Mouse (Mus musculus) heart, postnatal 25 days (tissue): ENCODE measurements around the gene Sema6c. TPM values are rescaled to one million over a fixed set of nuclear protein-coding genes. Genes with fewer than 3 reads are reported as not detected.
A peak's percentile ranks its signal among the peaks of the same experiment; 100 is the strongest.
"Not testable (repeated sequence)": the region's sequence is repeated elsewhere in the genome, so short reads cannot be mapped to it uniquely, and the experiment has no call there.

Experiments
- DNase-seq: peaks from one replicate; pipeline ENCODE4 v3.0.0; 2022; ENCODE audit warnings: low spot score
- intact Hi-C: fragments of 180-260 bp; cut with DNase I; formaldehyde crosslinking; loops from one replicate; pipeline ENCODE4 v1.15.1; 2025
- total RNA-seq, 2 experiments: library from RNA; stranded (reverse); gene quantifications; 2 replicates each; pipeline ENCODE4 v1.2.3; 2021

Gene Sema6c
- total RNA-seq, 2 experiments from 2014 or later: 7.3 to 9.4 TPM

DNA sequence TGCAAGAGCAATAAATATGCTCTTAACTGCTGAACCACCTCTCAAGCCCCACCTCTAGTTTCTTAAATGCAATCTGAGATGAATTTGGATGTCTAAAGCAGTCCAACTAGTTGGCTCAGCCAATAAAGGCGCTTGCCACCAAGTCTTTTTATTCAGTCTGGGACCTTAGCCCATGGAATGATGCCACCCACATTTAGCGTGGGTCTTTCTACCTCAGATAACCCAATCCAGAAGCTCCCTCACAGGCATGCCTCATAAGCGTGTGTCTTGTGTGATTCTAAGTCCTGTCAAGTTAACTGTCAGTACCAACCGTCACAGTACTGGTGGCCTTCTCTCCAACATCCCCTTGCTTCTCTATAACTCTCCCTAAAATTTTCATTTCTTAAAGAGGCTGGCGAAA, 18.7 kb downstream of the Sema6c start:
- intact Hi-C loops: no loop called here
- no peak for DNase-seq

DNA sequence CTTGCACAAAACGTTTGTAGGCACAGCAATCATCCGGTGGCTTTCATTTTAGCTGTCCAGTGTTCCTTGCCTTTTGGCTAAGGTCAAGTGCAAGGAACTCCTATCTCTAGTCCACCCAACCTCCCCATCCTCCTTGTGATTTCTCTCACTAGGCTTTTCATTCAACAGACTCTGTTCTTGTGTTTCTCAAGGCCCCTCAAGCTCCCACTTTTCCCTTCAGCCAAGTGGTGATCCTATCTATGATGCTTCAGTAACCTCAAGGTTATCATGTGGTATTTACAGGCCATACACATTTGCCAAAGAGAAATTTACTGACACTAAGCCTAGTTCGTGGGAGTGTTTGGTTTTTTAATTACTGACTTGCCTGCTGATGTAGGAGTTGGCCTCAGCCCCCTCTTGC, 19.6 kb downstream of the Sema6c start:
- intact Hi-C loops: no loop called here
- DNase-seq: no peak

DNA sequence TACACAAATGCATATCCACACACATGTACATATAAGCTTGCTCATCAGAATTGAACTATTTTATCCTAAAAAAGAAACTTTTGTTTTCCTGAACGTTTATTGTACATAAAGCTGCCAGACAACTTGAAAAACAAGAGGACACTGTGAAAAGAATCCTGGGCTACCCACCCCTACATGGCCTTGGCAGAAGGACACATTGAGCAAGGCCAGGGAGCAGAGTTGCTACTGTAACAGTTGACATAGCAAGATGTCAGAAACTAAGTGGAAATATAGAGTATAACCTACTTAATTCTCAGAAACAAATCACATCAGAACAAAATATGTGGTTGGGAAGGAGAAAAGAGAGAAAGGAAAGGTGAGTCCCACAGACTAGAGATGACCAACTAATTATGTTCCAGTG, 21.6 kb downstream of the Sema6c start:
- intact Hi-C loops: no loop called here
- no peak for DNase-seq

DNA sequence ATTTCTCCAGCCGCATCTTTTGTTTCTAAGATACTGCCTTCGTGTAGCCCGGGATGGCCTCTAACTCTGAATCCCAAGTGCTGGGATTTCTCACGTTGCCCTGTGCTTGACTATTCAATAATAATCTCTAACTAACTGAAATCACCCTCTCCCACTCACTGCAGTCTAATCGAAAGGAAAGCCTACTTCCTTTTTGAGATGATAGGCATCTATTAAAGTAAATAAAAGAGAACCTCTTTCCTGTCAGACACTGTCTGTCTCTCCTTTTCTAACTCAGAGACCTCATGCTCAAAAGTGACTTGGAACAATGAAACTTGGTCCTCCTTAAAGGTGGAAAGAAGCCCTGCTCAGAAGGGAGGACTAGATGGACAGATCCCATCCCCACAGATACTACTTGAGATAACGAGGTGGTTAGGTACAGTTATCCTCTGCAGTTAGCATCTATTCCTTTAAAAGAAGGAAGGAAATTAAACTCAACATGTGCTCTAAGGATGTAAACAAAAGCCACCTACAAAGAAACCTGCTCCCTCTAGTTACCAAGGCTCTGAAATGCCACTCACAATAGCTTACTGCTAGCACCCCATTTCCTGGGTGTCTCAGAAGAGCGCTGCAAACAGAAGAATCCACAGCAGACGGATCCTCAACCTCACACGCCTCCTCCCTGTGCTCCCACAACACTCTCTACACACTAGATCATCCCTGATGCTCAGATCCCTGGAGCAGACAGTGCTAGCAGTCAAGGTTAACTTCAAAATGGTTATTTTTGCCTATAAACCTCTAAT, 24.7 kb downstream of the Sema6c start:
- DNase-seq: no peak
- intact Hi-C loops: no loop called here

DNA sequence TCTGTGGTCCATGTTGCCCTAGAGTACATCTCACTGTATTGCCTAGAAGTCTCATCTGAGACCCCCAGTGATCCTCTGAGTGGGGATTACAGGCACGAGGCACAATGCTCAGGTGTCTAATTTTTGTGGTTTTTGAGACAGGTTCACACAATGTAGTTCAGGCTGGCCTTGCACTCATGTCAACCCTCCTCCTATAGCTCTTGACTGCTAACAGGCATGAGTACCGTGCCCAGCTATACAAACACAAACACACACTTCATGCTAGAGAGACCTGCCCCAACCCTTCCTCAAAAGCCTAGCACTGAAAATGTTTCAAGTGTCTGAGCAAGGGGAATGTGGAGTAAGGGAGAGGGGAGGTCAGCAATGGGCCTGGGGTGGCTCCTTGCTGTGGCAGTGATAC, 25.8 kb downstream of the Sema6c start:
- intact Hi-C loops: no loop called here
- no peak for DNase-seq

DNA sequence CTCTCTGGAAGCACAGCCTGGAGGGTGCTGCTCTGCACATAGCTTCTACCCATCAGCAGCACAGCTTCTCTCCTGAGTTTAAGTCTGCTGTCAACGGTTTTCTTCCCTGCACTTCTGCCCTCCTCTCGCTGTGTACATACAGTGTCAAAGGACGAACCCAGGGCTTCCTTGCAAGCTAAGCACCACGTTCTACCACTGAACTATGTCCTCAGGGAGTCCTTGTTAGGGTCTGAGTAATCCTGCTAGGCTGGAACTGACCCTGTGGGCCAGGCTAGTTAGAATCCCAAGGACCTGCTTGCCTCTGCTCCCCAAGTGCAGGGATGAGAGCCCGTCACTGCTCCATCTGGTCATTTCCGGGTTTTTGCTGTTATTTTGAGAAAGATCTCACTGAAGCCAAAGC, 26.6 kb downstream of the Sema6c start:
- intact Hi-C loops: no loop called here
- no peak for DNase-seq

DNA sequence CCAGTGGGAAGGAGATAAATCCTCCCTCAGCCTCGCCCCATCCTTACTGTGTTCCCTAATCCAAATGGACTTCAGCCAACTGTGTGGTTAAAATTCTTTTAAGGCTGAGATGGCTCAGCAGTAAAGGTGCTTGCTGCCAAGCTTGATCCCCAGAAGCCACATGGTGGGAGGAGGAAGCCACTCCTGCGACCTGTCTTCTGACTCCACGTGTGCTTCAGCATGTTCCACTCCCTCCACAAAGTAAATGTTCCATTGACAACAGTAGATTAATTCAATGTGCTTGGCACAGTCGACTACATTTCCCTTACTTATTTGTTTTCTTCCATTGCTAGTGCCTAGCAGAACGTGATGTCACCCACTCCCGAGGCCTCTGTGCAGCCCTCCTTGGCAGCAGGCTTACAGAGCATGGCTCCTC, 34.5 kb downstream of the Sema6c start:
- intact Hi-C loops: no loop called here
- DNase-seq: no peak

DNA sequence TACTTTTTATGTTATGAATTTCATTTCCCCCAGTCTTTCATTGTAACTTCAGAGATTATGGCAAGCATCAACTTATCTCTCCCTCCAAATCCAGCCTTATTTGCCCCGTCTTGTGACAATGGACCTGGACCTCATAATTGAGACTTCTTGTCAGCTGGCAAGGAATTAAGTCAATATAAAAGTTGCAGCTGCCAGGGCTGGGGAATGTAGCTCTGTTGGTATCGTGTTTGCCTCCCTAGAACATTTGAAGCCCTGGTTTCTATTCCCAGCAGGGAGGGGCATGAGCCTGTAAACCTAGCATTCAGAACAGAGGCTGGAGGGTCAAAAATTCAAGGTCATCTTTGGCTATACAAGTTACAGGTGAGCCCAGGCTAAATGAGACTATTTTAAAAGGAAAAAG, 35.5 kb downstream of the Sema6c start:
- intact Hi-C loops: no loop called here
- DNase-seq: no peak

DNA sequence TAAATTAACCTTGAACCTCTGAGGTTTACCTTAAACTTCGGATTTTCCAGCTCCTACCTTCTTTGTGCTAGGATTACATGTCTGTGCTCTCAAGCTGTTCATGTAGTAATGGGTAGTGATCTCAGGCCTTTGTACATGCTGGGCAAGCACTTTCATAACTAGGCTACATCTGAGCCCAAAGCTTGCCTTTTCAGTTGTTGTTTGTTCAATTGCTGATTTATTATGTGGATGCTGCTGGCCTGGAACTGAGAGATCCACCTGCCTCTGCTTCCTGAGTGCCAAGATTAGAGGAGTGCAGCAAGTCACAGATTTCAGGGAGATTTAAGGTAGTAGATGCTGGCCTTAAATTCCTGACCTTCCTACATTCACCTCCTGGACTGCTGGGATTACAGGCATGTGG, 38.8 kb downstream of the Sema6c start:
- no peak for DNase-seq
- intact Hi-C loops: no loop called here

DNA sequence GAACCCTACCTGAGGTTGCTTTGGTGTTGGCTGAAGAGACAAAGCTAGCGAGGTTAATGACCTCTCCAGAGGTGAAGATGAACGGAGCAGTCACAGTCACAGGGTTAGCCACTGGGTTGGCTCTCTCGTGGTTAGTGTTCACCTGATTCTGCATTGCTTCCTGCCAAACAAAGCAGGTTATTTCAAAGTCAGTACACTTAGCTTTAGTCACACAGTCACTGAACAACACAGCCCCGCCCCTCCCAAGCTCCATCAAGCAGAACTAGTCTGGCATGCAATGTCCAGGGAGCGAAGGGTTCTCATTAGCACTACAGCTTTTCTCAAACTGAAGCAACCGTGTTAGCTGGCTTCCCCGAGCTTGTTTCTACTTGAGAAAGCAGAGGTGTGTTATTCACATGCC, 39.9 kb downstream of the Sema6c start:
- intact Hi-C loops: no loop called here
- no peak for DNase-seq

DNA sequence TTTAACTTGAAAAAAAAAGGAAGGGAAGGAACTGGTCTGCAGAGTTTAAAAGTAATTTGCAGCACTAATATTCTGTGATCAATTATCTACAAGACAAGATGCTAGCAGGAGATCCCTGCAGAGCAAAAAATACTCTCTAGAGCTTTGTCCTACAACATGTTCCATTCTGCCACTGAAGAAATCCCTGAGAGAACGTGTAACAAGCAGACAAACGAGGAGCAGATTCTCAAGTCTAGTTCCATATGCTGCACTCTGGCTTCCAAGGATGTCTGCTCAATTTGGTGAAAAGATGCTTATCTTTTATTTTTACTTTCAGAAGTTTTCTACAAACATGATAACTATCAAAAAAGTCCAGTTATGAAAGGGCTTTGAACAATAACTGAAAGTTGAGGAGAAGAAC, 40.3 kb downstream of the Sema6c start:
- intact Hi-C loops: no loop called here
- DNase-seq: no peak

DNA sequence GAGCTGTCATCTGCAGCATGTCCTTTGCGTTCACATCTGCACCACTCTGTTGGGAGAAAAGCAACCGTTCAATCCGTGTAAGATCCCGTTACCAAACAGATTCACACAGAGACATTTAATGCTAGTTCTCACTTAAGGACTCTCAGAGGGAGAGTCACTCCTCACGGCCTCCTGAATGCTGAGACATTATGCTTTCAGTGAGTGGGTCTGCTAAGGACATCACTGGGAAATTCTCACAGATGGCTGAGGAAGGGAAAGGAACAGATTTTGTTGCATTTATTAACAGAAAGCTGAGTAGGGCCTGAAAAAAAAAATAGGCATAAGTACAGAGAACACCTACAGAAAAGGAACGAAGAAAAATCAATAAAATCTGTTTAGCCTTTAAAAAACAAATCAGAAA, 43.6 kb downstream of the Sema6c start:
- DNase-seq: no peak
- intact Hi-C loops: no loop called here

DNA sequence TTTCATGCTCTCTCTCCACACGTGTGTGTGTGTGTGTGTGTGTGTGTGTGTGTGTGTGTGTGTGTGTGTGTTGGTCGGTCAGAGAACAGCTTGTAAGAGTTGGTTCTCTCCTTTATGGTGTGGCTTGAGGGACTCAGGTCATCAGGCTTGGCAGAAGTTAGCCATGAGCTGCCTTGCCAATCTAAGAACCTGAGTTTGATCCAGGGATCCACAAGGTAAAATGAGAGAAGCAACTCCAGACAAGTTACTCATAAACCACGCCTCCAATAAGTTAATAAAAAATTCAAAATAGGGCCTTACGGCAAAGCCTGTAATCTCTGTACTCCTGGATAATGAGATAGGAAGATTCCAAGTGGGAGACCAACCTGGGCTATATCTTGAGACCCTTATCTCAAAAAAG, 48.0 kb downstream of the Sema6c start:
- DNase-seq: no peak
- intact Hi-C loops: no loop called here

DNA sequence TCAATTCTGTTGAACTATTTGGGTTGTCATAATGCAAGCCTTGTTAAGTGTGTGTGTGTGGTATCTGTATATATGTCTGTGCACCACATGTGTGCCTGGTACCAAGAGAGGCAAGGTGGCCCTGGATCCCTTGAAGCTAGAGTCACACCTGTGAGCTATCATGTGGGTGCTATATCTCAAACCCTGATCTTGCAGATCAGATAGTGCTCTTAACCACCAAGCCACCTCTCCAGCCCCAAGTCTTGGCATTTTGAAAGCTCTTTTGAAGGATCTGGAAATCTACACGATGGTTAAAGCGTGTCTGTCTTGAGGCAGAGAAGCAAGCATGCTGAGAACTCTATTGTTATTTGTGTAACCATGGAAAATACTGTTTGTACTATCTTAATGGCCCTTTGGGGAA, 50.3 kb downstream of the Sema6c start:
- intact Hi-C loops: no loop called here
- no peak for DNase-seq

DNA sequence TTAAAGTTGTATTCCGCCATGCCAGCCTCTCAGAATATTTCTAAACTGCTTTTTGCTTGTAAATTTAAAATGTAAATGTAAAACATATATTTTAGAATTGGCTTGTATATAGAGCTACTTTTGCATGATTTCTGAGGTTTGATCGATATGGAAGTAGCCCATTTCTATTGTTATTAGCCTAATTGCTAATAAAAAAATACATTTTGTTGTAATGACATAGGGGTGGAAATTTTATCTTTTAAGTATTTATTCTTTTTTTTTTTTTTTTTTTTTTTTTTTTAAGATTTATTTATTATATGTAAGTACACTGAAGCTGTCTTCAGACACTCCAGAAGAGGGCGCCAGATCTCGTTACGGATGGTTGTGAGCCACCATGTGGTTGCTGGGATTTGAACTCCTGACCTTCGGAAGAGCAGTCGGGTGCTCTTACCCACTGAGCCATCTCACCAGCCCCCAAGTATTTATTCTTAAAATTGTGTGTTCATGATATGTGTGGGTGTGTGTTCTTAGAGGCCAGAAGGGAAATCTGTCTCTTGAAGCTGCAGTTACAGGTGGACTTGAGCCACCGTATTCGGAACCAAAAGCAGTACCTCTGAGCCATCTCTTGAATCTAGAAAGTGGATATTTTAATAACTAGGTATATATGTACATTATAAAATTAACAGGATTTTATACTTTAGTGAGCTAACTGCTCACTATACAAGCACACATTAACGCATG, 52.8 kb downstream of the Sema6c start:
- intact Hi-C loops, DNase-seq: not testable (repeated sequence)

DNA sequence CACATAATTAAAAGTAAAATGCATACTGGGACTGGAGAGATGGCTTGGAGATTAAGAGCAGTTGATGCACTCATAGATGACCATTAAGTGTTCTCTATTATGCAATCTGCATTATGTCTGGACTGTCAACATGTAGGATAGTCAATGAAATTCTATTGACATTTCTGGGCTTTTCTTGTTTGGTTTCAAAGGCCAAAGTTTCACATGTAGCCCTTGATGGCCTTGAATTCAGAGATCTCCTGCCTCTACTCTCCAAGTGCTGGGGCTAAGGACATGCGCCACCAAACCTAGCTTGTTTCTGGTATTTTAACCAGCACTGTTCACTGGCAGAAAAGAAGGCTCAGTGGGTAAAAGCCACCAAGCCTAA, 53.3 kb downstream of the Sema6c start:
- DNase-seq: no peak
- intact Hi-C loops: no loop called here

DNA sequence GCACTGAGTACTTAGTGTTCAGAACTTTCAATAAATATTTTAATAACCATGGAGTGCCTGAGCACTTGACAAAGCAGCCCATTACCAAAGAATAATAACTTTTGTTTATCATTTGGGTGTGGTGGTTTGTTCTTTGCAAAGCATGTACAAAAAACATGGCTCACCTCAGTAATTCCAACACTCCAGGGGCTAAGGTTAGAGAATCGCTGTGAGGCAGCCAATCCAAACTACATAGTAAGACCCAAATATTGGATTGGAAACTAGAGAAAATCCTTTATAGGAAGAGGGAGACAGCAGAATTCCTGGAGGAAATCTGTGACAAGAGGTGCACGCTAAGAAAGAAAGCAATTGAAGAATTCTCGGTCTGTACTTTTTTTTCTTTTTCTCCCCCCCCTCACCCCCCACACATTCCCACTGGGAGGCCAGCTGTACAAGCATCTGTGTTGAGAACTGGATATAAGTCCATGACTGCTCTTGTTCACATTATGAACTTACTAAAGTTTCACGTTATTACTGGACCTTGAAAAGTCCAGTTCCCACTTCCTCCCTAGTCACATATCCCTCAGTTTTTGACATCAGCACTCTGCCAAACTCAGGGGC, 56.5 kb downstream of the Sema6c start:
- DNase-seq: no peak
- intact Hi-C loops: loop anchor here (1.0 to 5.0 kb wide), 4 partner anchors 12 to 74 kb away; partner anchors contain the start of genes Cdc42se1, Mindy1 and Tnfaip8l2

DNA sequence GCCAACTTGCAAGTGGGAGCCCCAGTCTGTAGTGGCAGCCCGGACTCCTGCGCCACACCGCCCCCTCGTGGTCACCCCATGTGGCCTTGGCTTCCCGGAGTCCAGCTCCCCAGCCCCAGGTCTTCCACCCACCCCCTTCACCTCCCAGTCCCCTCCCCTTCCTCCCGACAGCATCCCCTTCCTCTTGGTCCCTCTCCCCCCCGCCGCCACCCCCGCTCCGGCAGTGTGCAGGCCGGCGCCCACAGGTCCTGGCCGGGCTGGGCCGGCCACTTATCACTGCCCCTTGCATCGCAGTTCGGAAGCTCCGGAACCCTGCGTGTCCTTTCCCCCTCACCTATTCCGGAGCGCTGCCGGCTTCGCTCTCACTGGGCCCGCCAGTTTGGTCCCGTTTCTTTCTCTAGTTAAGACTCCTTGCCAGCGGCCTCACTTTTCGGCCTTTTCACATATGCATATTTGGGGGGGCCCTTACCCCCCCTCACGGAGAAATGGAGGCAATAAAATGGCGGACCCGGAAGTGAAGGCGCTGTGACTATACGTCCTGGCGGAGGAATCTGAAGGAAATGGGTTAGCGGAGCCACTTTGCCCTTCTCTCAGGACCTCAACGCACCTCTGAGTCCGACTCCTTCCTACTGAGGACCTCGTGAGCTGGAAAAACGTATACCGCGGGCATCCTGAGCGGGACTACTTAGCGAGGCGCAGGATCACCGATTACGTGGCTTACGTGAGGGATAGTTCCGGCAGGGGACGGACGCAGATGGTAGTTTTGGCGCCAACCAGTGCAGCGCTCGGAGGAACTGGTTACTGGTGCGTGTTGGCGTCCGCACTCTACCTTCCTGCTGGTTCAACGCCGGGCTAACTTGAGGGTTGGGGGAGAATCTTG, 57.2 kb downstream of the Sema6c start, which contains the start of gene Gabpb2:
Gene Gabpb2, minus strand, starts transcription at position 662 of the 880 bp plus-strand sequence.
- peak; percentile 91 for DNase-seq
- intact Hi-C loops: loop anchor here (1.0 to 5.0 kb wide), 4 partner anchors 11 to 75 kb away; partner anchors contain the start of genes Cdc42se1, Mindy1 and Tnfaip8l2

DNA sequence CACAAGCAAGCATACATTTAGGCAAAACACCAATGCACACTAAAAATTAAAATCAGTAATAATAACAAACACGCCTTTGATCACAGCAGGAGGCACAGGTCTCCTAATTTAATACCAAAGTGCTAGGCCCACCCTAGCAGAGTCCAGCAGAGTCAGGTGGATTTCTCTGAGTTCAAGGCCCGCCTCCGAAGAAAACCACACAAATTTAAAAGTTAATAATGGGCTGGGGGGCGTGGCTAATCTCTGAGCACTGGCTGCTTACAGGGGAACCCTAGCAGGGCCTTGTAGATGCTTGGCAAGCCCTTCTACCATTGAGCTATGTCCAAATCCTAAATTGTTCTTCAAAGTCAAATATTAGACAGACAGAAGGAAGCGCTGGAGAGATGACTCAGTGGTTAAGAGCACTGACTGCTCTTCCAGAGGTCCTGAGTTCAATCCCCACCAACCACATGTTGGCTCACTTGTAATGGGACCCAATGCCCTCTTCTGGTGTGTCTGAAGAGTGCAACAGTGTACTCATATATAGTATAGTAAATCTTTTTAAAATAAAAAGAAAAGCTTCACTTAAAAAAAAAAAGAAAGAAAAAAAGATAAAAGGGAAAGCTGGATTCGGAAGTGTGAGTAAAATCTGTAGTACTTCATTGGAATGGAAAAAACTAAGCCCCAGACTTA, 58.3 kb downstream of the Sema6c start:
- DNase-seq: no peak
- intact Hi-C loops: loop anchor here (5.0 kb wide), 1 partner anchor 44 kb away; no protein-coding TSS in a partner anchor
